Mouse (Mus musculus): ENCODE results near the gene Arhgap31. TPM values are rescaled to one million over a fixed set of nuclear protein-coding genes. Genes with fewer than 3 reads are reported as not detected.

Gene Arhgap31
- polyA plus RNA-seq, 1 experiment, result 0.58 TPM

- TF ChIP-seq GATA1 (IDR thresholded peaks at IDR 0.05; ENCODE audit: borderline replicate concordance, low read length) (no peak), FLI1 (IDR thresholded peaks at IDR 0.05; ENCODE audit: low read length) (no peak)
- Histone ChIP-seq H3K27me3 (replicated peaks) (peaks cover 7% of the 10 kb centered on the region), H3K36me3 (replicated peaks; ENCODE audit: low read length) (no peaks in the 10 kb centered on the region), H3K9me3 (no peaks in the 10 kb centered on the region), H3K4me1 (peaks cover 7% of the 10 kb centered on the region; the same call in 1 of the 2 replicates), H3K4me3 (replicated peaks) (no peak overlapping the region)
These were observed 36.4 kb downstream of the Arhgap31 start for GRCm38 (mm10) chr16:38676647-38677046.

- Histone ChIP-seq H3K9me3 (no peaks in the 10 kb centered on the region), H3K36me3 (replicated peaks; ENCODE audit: low read length) (no peaks in the 10 kb centered on the region), H3K4me1 (peaks cover 7% of the 10 kb centered on the region; the same call in 1 of the 2 replicates), H3K27me3 (replicated peaks) (peaks cover 7% of the 10 kb centered on the region), H3K4me3 (replicated peaks) (no peak overlapping the region)
- TF ChIP-seq FLI1 (IDR thresholded peaks at IDR 0.05; ENCODE audit: low read length) (no peak), GATA1 (IDR thresholded peaks at IDR 0.05; ENCODE audit: borderline replicate concordance, low read length) (no peak)
These were observed 37.3 kb downstream of the Arhgap31 start for GRCm38 (mm10) chr16:38675600-38676335.

GRCm38 (mm10) chr16:38674891-38675290 lies 38.2 kb downstream of the Arhgap31 start:
- Histone ChIP-seq H3K4me1 (peaks cover 7% of the 10 kb centered on the region; the same call in 1 of the 2 replicates), H3K4me3 (replicated peaks) (no peak overlapping the region), H3K27me3 (replicated peaks) (peaks cover 3% of the 10 kb centered on the region), H3K36me3 (replicated peaks; ENCODE audit: low read length) (no peaks in the 10 kb centered on the region), H3K9me3 (no peaks in the 10 kb centered on the region)
- TF ChIP-seq FLI1 (IDR thresholded peaks at IDR 0.05; ENCODE audit: low read length) (no peak), GATA1 (IDR thresholded peaks at IDR 0.05; ENCODE audit: borderline replicate concordance, low read length) (no peak)

- Histone ChIP-seq H3K9me3 (no peaks in the 10 kb centered on the region), H3K4me1 (no peaks in the 10 kb centered on the region), H3K27me3 (replicated peaks) (peaks cover 2% of the 10 kb centered on the region), H3K4me3 (replicated peaks) (no peak overlapping the region), H3K36me3 (replicated peaks; ENCODE audit: low read length) (no peaks in the 10 kb centered on the region)
- TF ChIP-seq GATA1 (IDR thresholded peaks at IDR 0.05; ENCODE audit: borderline replicate concordance, low read length) (no peak), FLI1 (IDR thresholded peaks at IDR 0.05; ENCODE audit: low read length) (no peak)
These were observed 39.6 kb downstream of the Arhgap31 start for GRCm38 (mm10) chr16:38673511-38673910.

GRCm38 (mm10) chr16:38672947-38673346 lies 40.1 kb downstream of the Arhgap31 start:
- TF ChIP-seq FLI1 (IDR thresholded peaks at IDR 0.05; ENCODE audit: low read length), result no peak
- no peak for TF ChIP-seq GATA1 (IDR thresholded peaks at IDR 0.05; ENCODE audit: borderline replicate concordance, low read length)
- H3K36me3 ChIP-seq (replicated peaks; ENCODE audit: low read length), result no peaks in the 10 kb centered on the region
- H3K27me3 ChIP-seq (replicated peaks), result peaks cover 2% of the 10 kb centered on the region
- no peak overlapping the region for H3K4me3 ChIP-seq (replicated peaks)
- no peaks in the 10 kb centered on the region for H3K4me1 ChIP-seq
- no peaks in the 10 kb centered on the region for H3K9me3 ChIP-seq

- peaks cover 2% of the 10 kb centered on the region for H3K27me3 ChIP-seq (replicated peaks)
- H3K36me3 ChIP-seq (replicated peaks; ENCODE audit: low read length), result no peaks in the 10 kb centered on the region
- H3K9me3 ChIP-seq, result no peaks in the 10 kb centered on the region
- H3K4me3 ChIP-seq (replicated peaks), result no peak overlapping the region
- TF ChIP-seq GATA1 (IDR thresholded peaks at IDR 0.05; ENCODE audit: borderline replicate concordance, low read length) (no peak), FLI1 (IDR thresholded peaks at IDR 0.05; ENCODE audit: low read length) (no peak)
- H3K4me1 ChIP-seq, result no peaks in the 10 kb centered on the region
These were observed 40.7 kb downstream of the Arhgap31 start for GRCm38 (mm10) chr16:38672370-38672769.

- H3K4me1 ChIP-seq, result peaks cover 4% of the 10 kb centered on the region; the same call in 1 of the 2 replicates
- H3K36me3 ChIP-seq (replicated peaks; ENCODE audit: low read length), result no peaks in the 10 kb centered on the region
These were observed 42.3 kb downstream of the Arhgap31 start for GRCm38 (mm10) chr16:38670621-38671390.

GRCm38 (mm10) chr16:38668871-38669675 lies 44.0 kb downstream of the Arhgap31 start:
- Histone ChIP-seq H3K36me3 (replicated peaks; ENCODE audit: low read length) (no peaks in the 10 kb centered on the region), H3K9me3 (no peaks in the 10 kb centered on the region), H3K4me3 (replicated peaks) (no peak overlapping the region), H3K27me3 (replicated peaks) (no peaks in the 10 kb centered on the region), H3K4me1 (peaks cover 4% of the 10 kb centered on the region; the same call in 1 of the 2 replicates)
- no peak for TF ChIP-seq FLI1 (IDR thresholded peaks at IDR 0.05; ENCODE audit: low read length)
- no peak for TF ChIP-seq GATA1 (IDR thresholded peaks at IDR 0.05; ENCODE audit: borderline replicate concordance, low read length)

More at GRCm38 (mm10) chr16:38670621-38671390, 42.3 kb downstream of the Arhgap31 start:
- no peaks in the 10 kb centered on the region for H3K9me3 ChIP-seq
- TF ChIP-seq FLI1 (IDR thresholded peaks at IDR 0.05; ENCODE audit: low read length) (no peak), GATA1 (IDR thresholded peaks at IDR 0.05; ENCODE audit: borderline replicate concordance, low read length) (no peak)
- H3K27me3 ChIP-seq (replicated peaks), result no peaks in the 10 kb centered on the region
- no peak overlapping the region for H3K4me3 ChIP-seq (replicated peaks)

GRCm38 (mm10) chr16:38666523-38666922 lies 46.6 kb downstream of the Arhgap31 start:
- no peaks in the 10 kb centered on the region for H3K27me3 ChIP-seq (replicated peaks)
- H3K4me3 ChIP-seq (replicated peaks), result no peak overlapping the region
- no peaks in the 10 kb centered on the region for H3K9me3 ChIP-seq
- peaks cover 4% of the 10 kb centered on the region; the same call in 1 of the 2 replicates for H3K4me1 ChIP-seq
- H3K36me3 ChIP-seq (replicated peaks; ENCODE audit: low read length), result no peaks in the 10 kb centered on the region
- TF ChIP-seq FLI1 (IDR thresholded peaks at IDR 0.05; ENCODE audit: low read length) (no peak), GATA1 (IDR thresholded peaks at IDR 0.05; ENCODE audit: borderline replicate concordance, low read length) (no peak)

Data from megakaryocyte, embryonic 14.5 days (primary cell).